Mouse (Mus musculus) CH12.LX (cell line): Measurements from ENCODE around the gene Meox2. TPM values are rescaled to one million over a fixed set of nuclear protein-coding genes. Genes with fewer than 3 reads are reported as not detected.

ENCODE experiments used
- DNase-seq: peaks from one replicate; pipeline ENCODE4 v3.0.0-alpha.2; 2013; ENCODE audit errors: extremely low read depth
- H3K27ac ChIP-seq: 2 replicates; pipeline ENCODE4 v1.5.1; 2012; ENCODE audit warnings: low read depth, mild to moderate bottlenecking, control low read depth, moderate library complexity; ENCODE audit not compliant: insufficient read depth
- H3K27me3 ChIP-seq: replicated peaks from 2 replicates; pipeline ENCODE3; 2012; ENCODE audit warnings: inconsistent platforms
- H3K36me3 ChIP-seq, 2 experiments: replicated peaks in 1 of 2; 2 replicates each; pipeline versions ENCODE3 to v1.6.1; 2012; ENCODE audit warnings: inconsistent platforms in 1 of 2, low read length in 1 of 2, mild to moderate bottlenecking in 1 of 2, mixed read lengths in 1 of 2, moderate library complexity in 1 of 2; ENCODE audit not compliant: control insufficient read depth in 1 of 2, insufficient read depth in 1 of 2
- H3K4me1 ChIP-seq, 2 experiments: 2 replicates each; pipeline ENCODE4 v1.6.1; 2012; ENCODE audit warnings: inconsistent platforms in 1 of 2, moderate library complexity in 1 of 2; ENCODE audit not compliant: insufficient read depth in 2 of 2, control insufficient read depth in 1 of 2
- H3K4me2 ChIP-seq: 2 replicates; pipeline ENCODE4 v1.6.1; 2012; ENCODE audit warnings: low read depth, mild to moderate bottlenecking, control low read depth; ENCODE audit not compliant: poor library complexity, insufficient read depth, severe bottlenecking
- H3K4me3 ChIP-seq, 3 experiments: fragments of 150-350 bp in 1 of 3; sonication (generic) in 1 of 3; replicated peaks in 1 of 3; 2 replicates each; pipeline versions ENCODE3 to v1.5.1; 2011 to 2012; ENCODE audit warnings: low read depth in 2 of 3, low read length in 2 of 3, mild to moderate bottlenecking in 2 of 3, moderate library complexity in 2 of 3, control low read depth in 1 of 3, improper control_type of control experiment in 1 of 3, inconsistent platforms in 1 of 3, mixed read lengths in 1 of 3; ENCODE audit not compliant: poor library complexity in 1 of 3
- H3K79me2 ChIP-seq: replicated peaks from 2 replicates; pipeline ENCODE4 v1.6.1; 2012; ENCODE audit warnings: mild to moderate bottlenecking, moderate library complexity; ENCODE audit not compliant: control insufficient read depth, poor library complexity, insufficient read depth, severe bottlenecking; ENCODE audit errors: extremely low read depth
- H3K9ac ChIP-seq: 2 replicates; pipeline ENCODE4 v1.6.1; 2012; ENCODE audit warnings: low read depth, mild to moderate bottlenecking, control low read depth, moderate library complexity; ENCODE audit not compliant: insufficient read depth
- H3K9me3 ChIP-seq: replicated peaks from 2 replicates; pipeline ENCODE3; 2012; ENCODE audit warnings: low read length, inconsistent platforms, mixed read lengths
- BHLHE40 ChIP-seq: IDR thresholded peaks from 2 replicates; pipeline ENCODE4 v1.6.1; 2011; ENCODE audit warnings: mild to moderate bottlenecking, low read depth, low read length, improper control_type of control experiment
- CTCF ChIP-seq, 2 experiments: IDR thresholded peaks in 1 of 2; conservative IDR thresholded peaks in 1 of 2; 2 replicates each; pipeline ENCODE4 v1.5.1; 2011 to 2012; ENCODE audit warnings: low read depth in 2 of 2, low read length in 2 of 2, improper control_type of control experiment in 1 of 2, inconsistent platforms in 1 of 2, mild to moderate bottlenecking in 1 of 2, moderate library complexity in 1 of 2
- ELF1 ChIP-seq: IDR thresholded peaks from 2 replicates; pipeline ENCODE4 v1.6.1; 2014; ENCODE audit warnings: low read depth, mild to moderate bottlenecking, inconsistent platforms, low read length, improper control_type of control experiment
- EP300 ChIP-seq: IDR thresholded peaks from 2 replicates; pipeline ENCODE4 v1.6.1; 2011; ENCODE audit warnings: low read length, improper control_type of control experiment
- ETS1 ChIP-seq: conservative IDR thresholded peaks from 2 replicates; pipeline ENCODE4 v1.6.1; 2012; ENCODE audit warnings: low read depth, mild to moderate bottlenecking, inconsistent platforms, low read length, improper control_type of control experiment, moderate library complexity
- HCFC1 ChIP-seq: IDR thresholded peaks from 2 replicates; pipeline ENCODE4 v1.6.1; 2012; ENCODE audit warnings: low read depth, mild to moderate bottlenecking, inconsistent platforms, low read length, improper control_type of control experiment
- IRF4 ChIP-seq: IDR thresholded peaks from 2 replicates; pipeline ENCODE4 v1.6.1; 2014; ENCODE audit warnings: low read depth, mild to moderate bottlenecking, inconsistent platforms, low read length, improper control_type of control experiment
- JUN ChIP-seq: IDR thresholded peaks from 2 replicates; pipeline ENCODE4 v1.6.1; 2011; ENCODE audit warnings: low read depth, mild to moderate bottlenecking, low read length, improper control_type of control experiment, moderate library complexity; ENCODE audit not compliant: insufficient read depth
- KAT2A ChIP-seq: IDR thresholded peaks from 2 replicates; pipeline ENCODE4 v1.6.1; 2012; ENCODE audit warnings: low read length, improper control_type of control experiment, inconsistent platforms; ENCODE audit not compliant: insufficient replicate concordance
- MAFK ChIP-seq: IDR thresholded peaks from 2 replicates; pipeline ENCODE4 v1.6.1; 2011; ENCODE audit warnings: low read length, improper control_type of control experiment; ENCODE audit not compliant: insufficient replicate concordance
- MAX ChIP-seq: IDR thresholded peaks from 2 replicates; pipeline ENCODE4 v1.6.1; 2011; ENCODE audit warnings: low read length, improper control_type of control experiment
- MEF2A ChIP-seq: IDR thresholded peaks from 2 replicates; pipeline ENCODE4 v1.6.1; 2014; ENCODE audit warnings: low read depth, mild to moderate bottlenecking, inconsistent platforms, low read length, improper control_type of control experiment, borderline replicate concordance
- MYC ChIP-seq: IDR thresholded peaks from 2 replicates; pipeline ENCODE4 v1.6.1; 2011; ENCODE audit warnings: low read depth, mild to moderate bottlenecking, improper control_type of control experiment, low read length
- NELFE ChIP-seq: IDR thresholded peaks from 2 replicates; pipeline ENCODE4 v1.6.1; 2011; ENCODE audit warnings: low read depth, low read length, improper control_type of control experiment
- NRF1 ChIP-seq: IDR thresholded peaks from 2 replicates; pipeline ENCODE4 v1.6.1; 2014; ENCODE audit warnings: low read depth, mild to moderate bottlenecking, inconsistent platforms, low read length, improper control_type of control experiment, moderate library complexity
- SIN3A ChIP-seq: IDR thresholded peaks from 2 replicates; pipeline ENCODE4 v1.6.1; 2012; ENCODE audit warnings: low read length, improper control_type of control experiment, inconsistent platforms
- SMC3 ChIP-seq: IDR thresholded peaks from 2 replicates; pipeline ENCODE4 v1.6.1; 2011; ENCODE audit warnings: low read depth, low read length, improper control_type of control experiment
- TBP ChIP-seq: conservative IDR thresholded peaks from 2 replicates; pipeline ENCODE4 v1.6.1; 2011; ENCODE audit warnings: low read depth, low read length, improper control_type of control experiment
- UBTF ChIP-seq: IDR thresholded peaks from 2 replicates; pipeline ENCODE4 v1.6.1; 2012; ENCODE audit warnings: low read depth, mild to moderate bottlenecking, inconsistent platforms, low read length, improper control_type of control experiment, moderate library complexity
- USF1 ChIP-seq: IDR thresholded peaks from 2 replicates; pipeline ENCODE4 v1.6.1; 2014; ENCODE audit warnings: low read depth, mild to moderate bottlenecking, inconsistent platforms, low read length, improper control_type of control experiment
- ZC3H11A ChIP-seq: IDR thresholded peaks from 2 replicates; pipeline ENCODE4 v1.6.1; 2012; ENCODE audit warnings: low read depth, mild to moderate bottlenecking, inconsistent platforms, low read length, improper control_type of control experiment
- ZKSCAN1 ChIP-seq: IDR thresholded peaks from 2 replicates; pipeline ENCODE4 v1.6.1; 2012; ENCODE audit warnings: low read depth, inconsistent platforms, low read length, improper control_type of control experiment, borderline replicate concordance
- ZMIZ1 ChIP-seq: IDR thresholded peaks from 2 replicates; pipeline ENCODE4 v1.6.1; 2012; ENCODE audit warnings: low read depth, mild to moderate bottlenecking, inconsistent platforms, low read length, improper control_type of control experiment
- dilution Hi-C: fragments of 300-500 bp; cut with MboI; formaldehyde crosslinking; loops from 2 replicates; pipeline ENCODE4 v1.14.3; 2020; ENCODE audit warnings: low sequenced_read_pairs; ENCODE audit not compliant: extremely low pct_unique_long_range_greater_than_20kb, extremely low pct_ligation_motif_present
- in situ Hi-C: fragments of 300-500 bp; cut with MboI; formaldehyde crosslinking; loops from 3 replicates; pipeline ENCODE4 v1.14.3; 2019; ENCODE audit warnings: low sequenced_read_pairs, low pct_ligation_motif_present, low pct_unique_long_range_greater_than_20kb, mixed read lengths
- polyA plus RNA-seq: library from polyadenylated mRNA; unstranded; fragments of >175 nt; gene quantifications from 2 replicates; pipeline ENCODE4 v1.2.1, GENCODE M21; 2012; ENCODE audit warnings: low read depth; ENCODE audit not compliant: insufficient read length
- total RNA-seq, 2 experiments: library from RNA; depleted of rRNA; stranded (reverse); fragments of 300-350 nt in 1 of 2; fragments of >200 nt in 1 of 2; gene quantifications; 2 replicates each; pipeline ENCODE4 v1.2.3; 2012 to 2014

Gene Meox2
- total and polyA plus RNA-seq, 3 experiments: not detected

GRCm38 (mm10) chr12:37108819-37109473, 606 bp downstream of the Meox2 start:
- TF ChIP-seq SIN3A: no peak
- TF ChIP-seq MAX: no peak
- TF ChIP-seq TBP: no peak
- no peak for TF ChIP-seq ZKSCAN1
- TF ChIP-seq IRF4: no peak
- no peak for TF ChIP-seq ELF1
- no peak for TF ChIP-seq MAFK
- no peak for TF ChIP-seq ETS1
- no peak for TF ChIP-seq ZMIZ1
- no peak for TF ChIP-seq CTCF (conservative IDR thresholded peaks at IDR 0.05 in 1 of 2, IDR thresholded peaks at IDR 0.05 in 1 of 2; ENCODE audit: low read depth in 2 of 2, low read length in 2 of 2)
- no peak for TF ChIP-seq MEF2A
- H3K27me3 ChIP-seq: no peaks in the 10 kb centered on the region
- dilution Hi-C loops: no loop called here
- no peaks in the 10 kb centered on the region for H3K36me3 ChIP-seq
- in situ Hi-C loops: no loop called here
- no peak overlapping the region for H3K4me3 ChIP-seq
- DNase-seq: no peak
- no peaks in the 10 kb centered on the region for H3K4me1 ChIP-seq
- H3K27ac ChIP-seq: no peak overlapping the region
- H3K79me2 ChIP-seq: no peaks in the 10 kb centered on the region
- no peak overlapping the region for H3K9ac ChIP-seq
- no peak overlapping the region for H3K4me2 ChIP-seq
- peaks cover 3% of the 10 kb centered on the region for H3K9me3 ChIP-seq

- dilution Hi-C loops (no loop called here), in situ Hi-C loops (no loop called here)
- Histone ChIP-seq H3K36me3 (no peaks in the 10 kb centered on the region), H3K4me2 (no peak overlapping the region), H3K27ac (no peak overlapping the region), H3K9me3 (peaks cover 3% of the 10 kb centered on the region), H3K4me1 (no peaks in the 10 kb centered on the region), H3K4me3 (no peak overlapping the region), H3K9ac (no peak overlapping the region), H3K27me3 (no peaks in the 10 kb centered on the region), H3K79me2 (no peaks in the 10 kb centered on the region)
- no peak for TF ChIP-seq ETS1
- no peak for TF ChIP-seq MYC
- no peak for TF ChIP-seq EP300
- no peak for TF ChIP-seq ZKSCAN1
- TF ChIP-seq KAT2A: no peak
- no peak for TF ChIP-seq JUN
- TF ChIP-seq HCFC1: no peak
- no peak for TF ChIP-seq USF1
- TF ChIP-seq IRF4: no peak
- TF ChIP-seq NELFE: no peak
- TF ChIP-seq BHLHE40: no peak
- no peak for TF ChIP-seq ZC3H11A
- TF ChIP-seq SMC3: no peak
- TF ChIP-seq UBTF: no peak
- TF ChIP-seq NRF1: no peak
- DNase-seq: no peak
Measured at GRCm38 (mm10) chr12:37109474-37110012, 1.2 kb downstream of the Meox2 start.
